Mouse (Mus musculus) kidney, adult 2 months (tissue): ENCODE data around the gene H2bfm. TPM values are rescaled to one million over a fixed set of nuclear protein-coding genes. Genes with fewer than 3 reads are reported as not detected.
A peak's percentile ranks its signal among the peaks of the same experiment; 100 is the strongest.
"Not testable (repeated sequence)": the region's sequence is repeated elsewhere in the genome, so short reads cannot be mapped to it uniquely, and the experiment has no call there.

Source experiments
- DNase-seq: peaks from one replicate; pipeline ENCODE4 v3.0.0; 2021
- H3K27ac ChIP-seq: fragments of 200-500 bp; 2 replicates; pipeline ENCODE4 v1.5.1; 2012; ENCODE audit warnings: low read depth, low read length, control low read depth, inconsistent platforms; ENCODE audit not compliant: insufficient read depth
- H3K27me3 ChIP-seq: fragments of 200-500 bp; replicated peaks from 2 replicates; pipeline ENCODE4 v1.6.1; 2012; ENCODE audit warnings: mild to moderate bottlenecking, moderate library complexity, low read length, inconsistent platforms; ENCODE audit not compliant: control insufficient read depth, insufficient read depth
- H3K36me3 ChIP-seq: fragments of 200-500 bp; 2 replicates; pipeline ENCODE4 v1.6.1; 2012; ENCODE audit warnings: mild to moderate bottlenecking, moderate library complexity, low read length, inconsistent platforms; ENCODE audit not compliant: control insufficient read depth, insufficient read depth
- H3K4me1 ChIP-seq: fragments of 200-500 bp; 2 replicates; pipeline ENCODE4 v1.6.1; 2011; ENCODE audit warnings: low read length; ENCODE audit not compliant: control insufficient read depth, insufficient read depth
- H3K4me3 ChIP-seq: fragments of 200-500 bp; 2 replicates; pipeline ENCODE4 v1.5.1; 2011; ENCODE audit warnings: mild to moderate bottlenecking, low read depth, low read length, control low read depth; ENCODE audit not compliant: insufficient read depth
- CTCF ChIP-seq: fragments of 200-500 bp; conservative IDR thresholded peaks from 2 replicates; pipeline ENCODE4 v1.5.1; 2011; ENCODE audit warnings: low read depth, mild to moderate bottlenecking, control low read depth, low read length, moderate library complexity, mixed read lengths; ENCODE audit not compliant: insufficient read depth, insufficient read length
- POLR2A ChIP-seq: fragments of 200-500 bp; IDR thresholded peaks from one replicate; pipeline ENCODE4 v1.6.1; 2011; ENCODE audit warnings: low read depth, low read length, control low read depth
- WGBS: fragments of 180-500 bp; shearing (Covaris S2); methylation state at CpG from one replicate; pipeline ENCODE4 v1.1.7; 2018; 5-methylcytosine and 5-hydroxymethylcytosine counted together
- polyA plus RNA-seq: library from polyadenylated mRNA; depleted of rRNA; stranded (reverse); fragments of >200 nt; gene quantifications from 2 replicates; pipeline ENCODE4 v1.2.3, GENCODE M21; 2012; rRNA removed

H2bfm gene
- not detected in 2 replicates for polyA plus RNA-seq

GRCm38 (mm10) chrX:136927031-136927430 is at the start of gene H2bfm:
H2bfm (plus strand) TSS chrX:136927325.
- DNase-seq, result no peak
- H3K4me1 ChIP-seq, result no peaks in the 10 kb centered on the region
- H3K27me3 ChIP-seq, result no peaks in the 10 kb centered on the region
- H3K4me3 ChIP-seq, result no peak within 1 kb of the TSS
- TF ChIP-seq POLR2A, result no peak
- TF ChIP-seq CTCF, result no peak
- no peak within 1 kb of the TSS for H3K27ac ChIP-seq
- 94% methylated on average over 14 of the region's 14 CpGs for WGBS
- no peaks in the 10 kb centered on the region for H3K36me3 ChIP-seq

DNA sequence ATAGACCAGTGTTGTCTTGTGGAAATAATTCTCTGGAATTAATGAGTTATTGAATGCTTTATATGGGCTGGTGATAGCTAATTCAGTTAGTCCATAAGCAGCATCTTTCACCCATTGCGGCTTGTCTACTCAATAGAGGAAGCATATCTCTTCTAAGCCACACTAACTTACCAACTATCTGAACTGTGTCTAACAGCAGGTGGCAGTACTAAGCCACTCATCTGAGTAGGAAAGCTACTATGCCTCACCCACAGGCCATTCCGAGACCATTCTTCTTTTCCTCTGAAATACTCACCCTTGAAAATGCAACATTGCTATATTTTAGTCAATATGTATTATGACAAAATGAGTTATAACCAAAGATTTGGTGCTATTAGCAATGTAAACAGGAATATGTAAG is 31.4 kb upstream of the H2bfm start:
- no peak overlapping the region for H3K27ac ChIP-seq
- WGBS, result 30% methylated on average over 2 of the region's 2 CpGs
- DNase-seq, result peak; percentile 10
- peak; percentile 33; the same call in 1 of the 2 replicates for TF ChIP-seq CTCF
- no peak for TF ChIP-seq POLR2A
- no peaks in the 10 kb centered on the region for H3K36me3 ChIP-seq
- no peak overlapping the region for H3K4me3 ChIP-seq
- H3K27me3 ChIP-seq, result no peaks in the 10 kb centered on the region
- no peaks in the 10 kb centered on the region for H3K4me1 ChIP-seq

DNA sequence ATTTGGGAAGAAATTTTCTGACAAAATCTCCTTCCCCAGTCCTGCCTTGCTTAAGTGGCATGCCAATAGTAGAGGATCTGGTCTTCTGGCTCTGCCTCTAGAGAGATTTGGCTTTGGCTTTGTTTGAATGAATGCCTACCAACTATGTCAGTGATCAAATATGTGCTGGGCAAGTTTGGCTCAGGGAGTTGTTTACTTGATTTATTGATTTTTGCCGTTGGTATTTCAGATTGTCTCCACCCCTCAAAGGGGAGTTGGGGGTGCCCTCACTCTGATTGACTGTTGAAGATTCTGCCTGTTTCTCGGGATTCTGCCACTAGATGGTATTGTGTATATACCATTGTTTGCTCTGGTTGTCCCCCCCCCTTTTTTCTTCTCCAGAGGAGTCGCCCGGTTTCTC is 22.8 kb upstream of the H2bfm start:
- H3K4me1 ChIP-seq, result no peaks in the 10 kb centered on the region
- H3K4me3 ChIP-seq, result no peak overlapping the region
- H3K27me3 ChIP-seq, result no peaks in the 10 kb centered on the region
- TF ChIP-seq CTCF, result no peak
- TF ChIP-seq POLR2A, result no peak
- DNase-seq, result no peak
- H3K36me3 ChIP-seq, result no peaks in the 10 kb centered on the region
- no peak overlapping the region for H3K27ac ChIP-seq
- 46% methylated on average over 4 of the region's 4 CpGs for WGBS

GRCm38 (mm10) chrX:136925863-136926262 is 1.3 kb upstream of the H2bfm start:
- DNase-seq, result no peak
- H3K4me1 ChIP-seq, result no peaks in the 10 kb centered on the region
- no peak for TF ChIP-seq POLR2A
- TF ChIP-seq CTCF, result no peak
- no peak overlapping the region for H3K27ac ChIP-seq
- H3K27me3 ChIP-seq, result no peaks in the 10 kb centered on the region
- no peak overlapping the region for H3K4me3 ChIP-seq
- H3K36me3 ChIP-seq, result no peaks in the 10 kb centered on the region

DNA sequence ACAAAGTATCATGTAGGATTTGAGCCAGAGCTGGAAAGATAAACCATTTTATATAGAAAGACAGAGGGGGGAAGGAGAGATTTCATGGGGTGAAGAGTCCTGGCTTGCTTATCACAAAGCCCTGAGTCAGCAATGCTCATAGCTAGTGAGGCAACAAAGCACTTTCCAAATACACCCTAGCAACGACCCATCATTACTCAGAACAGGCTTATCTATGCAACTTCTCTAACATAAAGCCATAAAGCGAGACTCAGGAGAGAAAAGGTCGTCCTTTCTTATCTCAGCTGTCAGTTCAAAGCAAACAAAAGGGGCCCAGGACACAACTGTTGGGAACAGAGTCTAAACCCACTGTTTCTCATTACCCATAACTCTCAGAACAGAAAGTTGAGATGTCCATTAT is 10.9 kb downstream of the H2bfm start:
- no peak for DNase-seq
- H3K36me3 ChIP-seq, result no peaks in the 10 kb centered on the region
- 36% methylated on average over 3 of the region's 3 CpGs for WGBS
- H3K27ac ChIP-seq, result no peak overlapping the region
- TF ChIP-seq CTCF (no peak), POLR2A (no peak)
- H3K4me1 ChIP-seq, result no peaks in the 10 kb centered on the region
- H3K27me3 ChIP-seq, result no peaks in the 10 kb centered on the region
- no peak overlapping the region for H3K4me3 ChIP-seq

- 0 out of 2 replicates have a peak overlapping the region, but pooled peaks have one; percentile 20 for H3K4me3 ChIP-seq
- not testable (repeated sequence) for H3K4me1 ChIP-seq, H3K27me3 ChIP-seq, H3K27ac ChIP-seq, H3K36me3 ChIP-seq
- peak; percentile 55 for DNase-seq
- WGBS, result 10% methylated on average over 13 of the region's 13 CpGs
Observed at GRCm38 (mm10) chrX:136957583-136958279, 30.6 kb downstream of the H2bfm start.

DNA sequence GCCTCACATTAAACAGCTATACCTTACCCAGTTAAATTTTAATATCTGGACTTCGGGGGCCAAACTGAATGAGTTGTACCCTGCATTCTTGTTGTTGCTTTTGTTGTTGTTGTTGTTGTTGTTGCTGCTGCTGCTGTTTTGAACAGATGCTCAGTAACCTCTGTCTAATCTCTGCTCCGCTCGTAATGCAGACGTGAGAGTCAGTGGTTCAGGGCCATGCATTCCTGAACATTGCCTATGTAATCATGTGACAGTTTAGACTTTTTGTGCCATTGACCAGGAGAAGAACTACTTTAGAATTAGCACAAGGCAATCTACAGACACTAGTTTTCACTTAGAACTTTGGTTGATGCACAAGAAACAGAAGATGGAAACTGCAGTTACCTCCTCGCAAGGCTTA is 31.2 kb downstream of the H2bfm start:
- DNase-seq, H3K27ac ChIP-seq, H3K4me1 ChIP-seq, H3K4me3 ChIP-seq, H3K36me3 ChIP-seq, H3K27me3 ChIP-seq: not testable (repeated sequence)
- WGBS, result 43% methylated on average over 5 of the region's 5 CpGs

GRCm38 (mm10) chrX:136959688-136960087 is 32.6 kb downstream of the H2bfm start:
- Histone ChIP-seq H3K4me1 (no peaks in the 10 kb centered on the region), H3K36me3 (no peaks in the 10 kb centered on the region), H3K27ac (no peak overlapping the region), H3K4me3 (no peak overlapping the region), H3K27me3 (no peaks in the 10 kb centered on the region)
- DNase-seq, result peak; percentile 12
- TF ChIP-seq POLR2A (no peak), CTCF (peak; percentile 55)
- WGBS, result 26% methylated on average over 2 of the region's 2 CpGs

- not testable (repeated sequence) for H3K27me3 ChIP-seq, H3K27ac ChIP-seq, H3K4me1 ChIP-seq, DNase-seq, H3K36me3 ChIP-seq
- 92% methylated on average over 6 of the region's 6 CpGs for WGBS
- 0 out of 2 replicates have a peak within 1 kb of the TSS, but pooled peaks have one; percentile 62 for H3K4me3 ChIP-seq
Observed at GRCm38 (mm10) chrX:136975397-136975796, 48.3 kb downstream of the H2bfm start, which contains the start of gene Tmsb15b2. Tmsb15b2 (minus strand) TSS chrX:136975497.
